Mouse (Mus musculus) liver, embryonic 15.5 days (tissue): ENCODE measurements around the gene Mamdc4. TPM values are rescaled to one million over a fixed set of nuclear protein-coding genes. Genes with fewer than 3 reads are reported as not detected.

ENCODE experiments used
- ATAC-seq: fragments of 200-750 bp; cut with Nextera tagmentation; 2 replicates; pipeline ENCODE4 v1.8.0; 2017; ENCODE audit warnings: moderate number of reproducible peaks, mild to moderate bottlenecking, moderate library complexity; ENCODE audit not compliant: insufficient read depth
- H3K27ac ChIP-seq: fragments of 300-500 bp; sonication (generic); replicated peaks from 2 replicates; pipeline ENCODE4 v1.5.1; 2015; ENCODE audit warnings: mild to moderate bottlenecking, inconsistent platforms
- H3K27me3 ChIP-seq: fragments of 300-500 bp; sonication (generic); 2 replicates; pipeline ENCODE4 v1.6.1; 2015; ENCODE audit warnings: mild to moderate bottlenecking, inconsistent platforms
- H3K36me3 ChIP-seq: fragments of 300-500 bp; sonication (generic); replicated peaks from 2 replicates; pipeline ENCODE4 v1.6.1; 2015; ENCODE audit warnings: moderate library complexity, mild to moderate bottlenecking, inconsistent platforms
- H3K4me1 ChIP-seq: fragments of 300-500 bp; sonication (generic); replicated peaks from 2 replicates; pipeline ENCODE4 v1.6.1; 2015; ENCODE audit warnings: inconsistent platforms
- H3K4me2 ChIP-seq: fragments of 300-500 bp; sonication (generic); 2 replicates; pipeline ENCODE4 v1.6.1; 2015; ENCODE audit warnings: moderate library complexity, mild to moderate bottlenecking, inconsistent platforms
- H3K4me3 ChIP-seq: fragments of 300-500 bp; sonication (generic); replicated peaks from 2 replicates; pipeline ENCODE4 v1.5.1; 2015; ENCODE audit warnings: mild to moderate bottlenecking, inconsistent platforms
- H3K9ac ChIP-seq: fragments of 300-500 bp; sonication (generic); 2 replicates; pipeline ENCODE4 v1.6.1; 2015; ENCODE audit warnings: moderate library complexity, mild to moderate bottlenecking, inconsistent platforms
- H3K9me3 ChIP-seq: fragments of 300-500 bp; sonication (generic); replicated peaks from 2 replicates; pipeline ENCODE4 v1.6.1; 2016; ENCODE audit warnings: inconsistent platforms
- WGBS: fragments of 180-500 bp; shearing (Covaris S2); methylation state at CpG from one replicate; pipeline ENCODE4 v1.1.7; 2015; ENCODE audit warnings: mixed read lengths; ENCODE audit not compliant: insufficient replicate concordance; 5-methylcytosine and 5-hydroxymethylcytosine counted together
- polyA plus RNA-seq: library from polyadenylated mRNA; unstranded; fragments of >200 nt; fragmentation: Nextera tagmentation; extraction: Ambion mirVana; gene quantifications from 2 replicates; pipeline ENCODE4 v1.2.1, GENCODE M21; 2015

Gene Mamdc4
- polyA plus RNA-seq, 1 experiment from 2014 or later: 0.32 TPM

- WGBS: 83% methylated on average over 1 of the region's 1 CpGs
- Histone ChIP-seq H3K4me3 (no peak overlapping the region), H3K27ac (no peak overlapping the region), H3K36me3 (peaks cover 92% of the 10 kb centered on the region), H3K9me3 (no peaks in the 10 kb centered on the region), H3K4me1 (peaks cover 19% of the 10 kb centered on the region), H3K9ac (no peak overlapping the region), H3K27me3 (no peaks in the 10 kb centered on the region), H3K4me2 (no peak overlapping the region)
- ATAC-seq: no peak
These were observed 24.1 kb upstream of the Mamdc4 start for GRCm38 (mm10) chr2:25598749-25599148.

GRCm38 (mm10) chr2:25596765-25597510 is 22.3 kb upstream of the Mamdc4 start:
- no peak overlapping the region for H3K9ac ChIP-seq
- H3K27ac ChIP-seq: no peak overlapping the region
- ATAC-seq: no peak
- peaks cover 19% of the 10 kb centered on the region for H3K4me1 ChIP-seq
- no peaks in the 10 kb centered on the region for H3K9me3 ChIP-seq
- H3K4me2 ChIP-seq: no peak overlapping the region
- peaks cover 94% of the 10 kb centered on the region for H3K36me3 ChIP-seq
- 80% methylated on average over 5 of the region's 5 CpGs for WGBS
- no peak overlapping the region for H3K4me3 ChIP-seq
- no peaks in the 10 kb centered on the region for H3K27me3 ChIP-seq

- no peak for ATAC-seq
- H3K4me3 ChIP-seq: no peak overlapping the region
- H3K27me3 ChIP-seq: no peaks in the 10 kb centered on the region
- H3K36me3 ChIP-seq: peaks cover 80% of the 10 kb centered on the region
- H3K27ac ChIP-seq: no peak overlapping the region
- no peak overlapping the region for H3K4me2 ChIP-seq
- WGBS: 53% methylated on average over 2 of the region's 2 CpGs
- H3K4me1 ChIP-seq: no peaks in the 10 kb centered on the region
- H3K9ac ChIP-seq: no peak overlapping the region
- no peaks in the 10 kb centered on the region for H3K9me3 ChIP-seq
These were observed 17.2 kb upstream of the Mamdc4 start for GRCm38 (mm10) chr2:25591863-25592262.

- Histone ChIP-seq H3K4me2 (no peak overlapping the region), H3K9me3 (no peaks in the 10 kb centered on the region), H3K4me3 (no peak overlapping the region), H3K9ac (no peak overlapping the region), H3K36me3 (peaks cover 83% of the 10 kb centered on the region), H3K27me3 (no peaks in the 10 kb centered on the region), H3K4me1 (no peaks in the 10 kb centered on the region), H3K27ac (0 out of 2 replicates have a peak overlapping the region, but pooled peaks have one; percentile 9)
- WGBS: 69% methylated on average over 8 of the region's 8 CpGs
- no peak for ATAC-seq
These were observed 13.7 kb upstream of the Mamdc4 start for GRCm38 (mm10) chr2:25588227-25588907.

GRCm38 (mm10) chr2:25587290-25587689 is 12.6 kb upstream of the Mamdc4 start:
- Histone ChIP-seq H3K27me3 (no peaks in the 10 kb centered on the region), H3K27ac (no peak overlapping the region), H3K4me1 (peaks cover 9% of the 10 kb centered on the region), H3K4me3 (no peak overlapping the region), H3K36me3 (peaks cover 75% of the 10 kb centered on the region), H3K4me2 (no peak overlapping the region), H3K9ac (no peak overlapping the region), H3K9me3 (no peaks in the 10 kb centered on the region)
- ATAC-seq: no peak
- 75% methylated on average over 8 of the region's 8 CpGs for WGBS

GRCm38 (mm10) chr2:25585601-25586000 is 11.0 kb upstream of the Mamdc4 start:
- Histone ChIP-seq H3K4me3 (no peak overlapping the region), H3K9me3 (no peaks in the 10 kb centered on the region), H3K27ac (no peak overlapping the region), H3K4me1 (peaks cover 25% of the 10 kb centered on the region), H3K4me2 (no peak overlapping the region), H3K36me3 (peaks cover 58% of the 10 kb centered on the region), H3K27me3 (peaks cover 13% of the 10 kb centered on the region), H3K9ac (no peak overlapping the region)
- 79% methylated on average over 3 of the region's 3 CpGs for WGBS
- ATAC-seq: no peak

- Histone ChIP-seq H3K4me2 (no peak overlapping the region), H3K4me3 (no peak overlapping the region), H3K9ac (no peak overlapping the region), H3K36me3 (peaks cover 51% of the 10 kb centered on the region), H3K9me3 (no peaks in the 10 kb centered on the region), H3K27me3 (peaks cover 21% of the 10 kb centered on the region), H3K27ac (no peak overlapping the region), H3K4me1 (peaks cover 32% of the 10 kb centered on the region)
- WGBS: 72% methylated on average over 4 of the region's 4 CpGs
- ATAC-seq: no peak
These were observed 10.2 kb upstream of the Mamdc4 start for GRCm38 (mm10) chr2:25584856-25585255.

- H3K27ac ChIP-seq: no peak overlapping the region
- no peak for ATAC-seq
- no peak overlapping the region for H3K9ac ChIP-seq
- no peak overlapping the region for H3K4me3 ChIP-seq
- H3K36me3 ChIP-seq: peaks cover 48% of the 10 kb centered on the region
- H3K27me3 ChIP-seq: peaks cover 28% of the 10 kb centered on the region
- 80% methylated on average over 3 of the region's 3 CpGs for WGBS
- H3K9me3 ChIP-seq: no peaks in the 10 kb centered on the region
- peaks cover 39% of the 10 kb centered on the region for H3K4me1 ChIP-seq
- no peak overlapping the region for H3K4me2 ChIP-seq
These were observed 9.5 kb upstream of the Mamdc4 start for GRCm38 (mm10) chr2:25584152-25584551.

GRCm38 (mm10) chr2:25583571-25583970 is 8.9 kb upstream of the Mamdc4 start:
- peaks cover 45% of the 10 kb centered on the region for H3K4me1 ChIP-seq
- no peak overlapping the region for H3K4me3 ChIP-seq
- peaks cover 48% of the 10 kb centered on the region for H3K36me3 ChIP-seq
- H3K27ac ChIP-seq: no peak overlapping the region
- no peak overlapping the region for H3K4me2 ChIP-seq
- 54% methylated on average over 4 of the region's 4 CpGs for WGBS
- H3K27me3 ChIP-seq: peaks cover 33% of the 10 kb centered on the region
- H3K9ac ChIP-seq: no peak overlapping the region
- ATAC-seq: no peak
- no peaks in the 10 kb centered on the region for H3K9me3 ChIP-seq

- peaks cover 45% of the 10 kb centered on the region for H3K36me3 ChIP-seq
- H3K4me3 ChIP-seq: no peak overlapping the region
- H3K9me3 ChIP-seq: no peaks in the 10 kb centered on the region
- ATAC-seq: no peak
- H3K9ac ChIP-seq: no peak overlapping the region
- peaks cover 50% of the 10 kb centered on the region for H3K4me1 ChIP-seq
- H3K27ac ChIP-seq: no peak overlapping the region
- no peak overlapping the region for H3K4me2 ChIP-seq
- WGBS: 73% methylated on average over 6 of the region's 6 CpGs
- peaks cover 38% of the 10 kb centered on the region for H3K27me3 ChIP-seq
These were observed 8.5 kb upstream of the Mamdc4 start for GRCm38 (mm10) chr2:25583120-25583481.

GRCm38 (mm10) chr2:25582466-25583119 is 7.9 kb upstream of the Mamdc4 start:
- 39% methylated on average over 12 of the region's 12 CpGs for WGBS
- peaks cover 43% of the 10 kb centered on the region for H3K27me3 ChIP-seq
- H3K4me2 ChIP-seq: no peak overlapping the region
- H3K9ac ChIP-seq: peak overlapping the region; percentile 2; the same call in 1 of the 2 replicates
- H3K36me3 ChIP-seq: peaks cover 39% of the 10 kb centered on the region
- no peaks in the 10 kb centered on the region for H3K9me3 ChIP-seq
- peaks cover 55% of the 10 kb centered on the region for H3K4me1 ChIP-seq
- no peak overlapping the region for H3K27ac ChIP-seq
- no peak overlapping the region for H3K4me3 ChIP-seq
- ATAC-seq: no peak
